Mouse (Mus musculus) ES-E14 (cell line): ENCODE data around the gene Slc9b1. TPM values are rescaled to one million over a fixed set of nuclear protein-coding genes. Genes with fewer than 3 reads are reported as not detected.

Source experiments
- DNase-seq: peaks from one replicate; pipeline ENCODE4 v3.0.0-alpha.2; 2013; ENCODE audit warnings: low read depth, low spot score
- H3K27ac ChIP-seq: 2 replicates; pipeline ENCODE4 v1.5.1; 2012; ENCODE audit warnings: low read depth, mild to moderate bottlenecking, low read length, moderate library complexity, mixed read lengths; ENCODE audit not compliant: poor library complexity, insufficient read depth, severe bottlenecking
- H3K36me3 ChIP-seq: 2 replicates; pipeline ENCODE4 v1.6.1; 2012; ENCODE audit warnings: mild to moderate bottlenecking, low read length, moderate library complexity, mixed read lengths; ENCODE audit not compliant: control insufficient read depth, poor library complexity, insufficient read depth, severe bottlenecking
- H3K4me1 ChIP-seq, 2 experiments: fragments of 150-350 bp in 1 of 2; sonication (generic) in 1 of 2; 2 replicates each; pipeline ENCODE4 v1.6.1; 2012; ENCODE audit warnings: low read length in 2 of 2, mild to moderate bottlenecking in 1 of 2, mixed read lengths in 1 of 2; ENCODE audit not compliant: control insufficient read depth in 2 of 2, insufficient read depth in 2 of 2, poor library complexity in 1 of 2
- H3K4me3 ChIP-seq, 2 experiments: fragments of 150-350 bp in 1 of 2; sonication (generic) in 1 of 2; 2 replicates each; pipeline ENCODE4 v1.5.1; 2012; ENCODE audit warnings: low read length in 2 of 2, low read depth in 1 of 2, mild to moderate bottlenecking in 1 of 2, mixed read lengths in 1 of 2; ENCODE audit not compliant: insufficient read depth in 1 of 2, poor library complexity in 1 of 2, severe bottlenecking in 1 of 2
- H3K9ac ChIP-seq: 2 replicates; pipeline ENCODE4 v1.6.1; 2012; ENCODE audit warnings: low read depth, mild to moderate bottlenecking, low read length, mixed read lengths; ENCODE audit not compliant: poor library complexity, insufficient read depth, severe bottlenecking
- H3K9me3 ChIP-seq: fragments of 150-350 bp; sonication (generic); 2 replicates; pipeline ENCODE4 v1.6.1; 2012; ENCODE audit warnings: low read depth, mild to moderate bottlenecking, low read length; ENCODE audit not compliant: control insufficient read depth, insufficient read depth
- CHD2 ChIP-seq: IDR thresholded peaks from 2 replicates; pipeline ENCODE4 v1.6.1; 2014; ENCODE audit warnings: mild to moderate bottlenecking, low read depth, low read length, inconsistent platforms
- HCFC1 ChIP-seq: IDR thresholded peaks from 2 replicates; pipeline ENCODE4 v1.6.1; 2012; ENCODE audit warnings: low read length, inconsistent platforms, borderline replicate concordance; ENCODE audit not compliant: insufficient read depth
- MAFK ChIP-seq: IDR thresholded peaks from 2 replicates; pipeline ENCODE4 v1.6.1; 2014; ENCODE audit warnings: mild to moderate bottlenecking, low read depth, low read length, inconsistent platforms; ENCODE audit not compliant: insufficient read depth
- ZC3H11A ChIP-seq: IDR thresholded peaks from 2 replicates; pipeline ENCODE4 v1.6.1; 2012; ENCODE audit warnings: low read depth, mild to moderate bottlenecking, inconsistent platforms, low read length, borderline replicate concordance
- ZNF384 ChIP-seq: IDR thresholded peaks from 2 replicates; pipeline ENCODE4 v1.6.1; 2012; ENCODE audit warnings: low read depth, low read length, inconsistent platforms
- in situ Hi-C, 2 experiments: fragments of 600-800 bp; cut with MboI; formaldehyde crosslinking; loops; one replicate each; pipeline ENCODE4 v1.15.1; 2025; ENCODE audit warnings: low sequenced_read_pairs in 2 of 2, inconsistent platforms in 1 of 2; ENCODE audit not compliant: unreplicated experiment in 2 of 2
- total RNA-seq: library from RNA; depleted of rRNA; stranded (reverse); fragments of 300-350 nt; gene quantifications from 2 replicates; pipeline ENCODE4 v1.2.3, GENCODE M21; 2012

Gene Slc9b1
- total RNA-seq, 1 experiment, result 30.1 TPM

- DNase-seq, result peak; percentile 96
- in situ Hi-C loops, result no loop called here
- Histone ChIP-seq H3K27ac (peak within 1 kb of the TSS; percentile 97), H3K9ac (peak within 1 kb of the TSS; percentile 97), H3K9me3 (no peaks in the 10 kb centered on the region), H3K4me3 (peak within 1 kb of the TSS; percentile 93 to 96), H3K36me3 (peaks cover 2% of the 10 kb centered on the region; the same call in 1 of the 2 replicates), H3K4me1 (peaks cover 0 to 12% of the 10 kb centered on the region in 2 experiments; a peak in 2 of 4 replicates)
- TF ChIP-seq HCFC1 (peak; percentile 38; the same call in 1 of the 2 replicates), MAFK (0 out of 2 replicates have a peak, but pooled peaks have one; percentile 17), ZC3H11A (no peak), ZNF384 (no peak), CHD2 (peak; percentile 100)
Measured at GRCm38 (mm10) chr3:135437758-135438495, 90.1 kb downstream of the Slc9b1 start, which contains the start of gene Ube2d3. Gene Ube2d3, plus strand, starts transcription at chr3:135438149.

GRCm38 (mm10) chr3:135438531-135438912 is 90.7 kb downstream of the Slc9b1 start:
- peak overlapping the region; percentile 97 for H3K9ac ChIP-seq
- H3K27ac ChIP-seq, result peak overlapping the region; percentile 97
- H3K36me3 ChIP-seq, result peaks cover 5% of the 10 kb centered on the region; the same call in 1 of the 2 replicates
- in situ Hi-C loops, result no loop called here
- peak; percentile 57 for DNase-seq
- H3K9me3 ChIP-seq, result no peaks in the 10 kb centered on the region
- peaks cover 0 to 13% of the 10 kb centered on the region in 2 experiments; a peak in 2 of 4 replicates for H3K4me1 ChIP-seq
- TF ChIP-seq MAFK (no peak), HCFC1 (peak; percentile 18; the same call in 1 of the 2 replicates)
- H3K4me3 ChIP-seq, result peak overlapping the region; percentile 93 to 96

- Histone ChIP-seq H3K4me3 (peak overlapping the region; percentile 93 to 96), H3K36me3 (peaks cover 5% of the 10 kb centered on the region; the same call in 1 of the 2 replicates), H3K9ac (peak overlapping the region; percentile 97), H3K4me1 (peaks cover 0 to 15% of the 10 kb centered on the region in 2 experiments; a peak in 2 of 4 replicates), H3K9me3 (no peaks in the 10 kb centered on the region), H3K27ac (peak overlapping the region; percentile 97)
- no peak; the same call in 1 of the 2 replicates for TF ChIP-seq HCFC1
- TF ChIP-seq ZC3H11A, result no peak
- no peak for TF ChIP-seq CHD2
- TF ChIP-seq MAFK, result no peak
- no peak for TF ChIP-seq ZNF384
- peak; percentile 51 for DNase-seq
- in situ Hi-C loops, result no loop called here
Measured at GRCm38 (mm10) chr3:135438913-135439531, 91.2 kb downstream of the Slc9b1 start.

- H3K4me3 ChIP-seq, result peak overlapping the region; percentile 93 to 96
- in situ Hi-C loops, result no loop called here
- DNase-seq, result no peak
- H3K36me3 ChIP-seq, result peaks cover 5% of the 10 kb centered on the region; the same call in 1 of the 2 replicates
- H3K9me3 ChIP-seq, result no peaks in the 10 kb centered on the region
- TF ChIP-seq CHD2 (no peak), MAFK (no peak), HCFC1 (no peak), ZNF384 (no peak), ZC3H11A (no peak)
- peak overlapping the region; percentile 97 for H3K9ac ChIP-seq
- peak overlapping the region; percentile 97; the same call in 1 of the 2 replicates for H3K27ac ChIP-seq
- peaks cover 0 to 21% of the 10 kb centered on the region in 2 experiments; a peak in 3 of 4 replicates for H3K4me1 ChIP-seq
Measured at GRCm38 (mm10) chr3:135439651-135440050, 91.8 kb downstream of the Slc9b1 start.
